Mouse (Mus musculus) bone marrow, adult 2 months (tissue): ENCODE data around the gene Tppp.

ENCODE experiments used
- CTCF ChIP-seq: fragments of 200-500 bp; IDR thresholded peaks from 2 replicates; pipeline ENCODE4 v1.5.1; 2011; ENCODE audit warnings: low read length, control low read depth; ENCODE audit not compliant: control insufficient read depth, insufficient read depth
- POLR2A ChIP-seq: fragments of 200-500 bp; IDR thresholded peaks from 2 replicates; pipeline ENCODE4 v1.6.1; 2011; ENCODE audit warnings: low read depth, mild to moderate bottlenecking, control low read depth, low read length, borderline replicate concordance; ENCODE audit not compliant: control insufficient read depth

GRCm38 (mm10) chr13:74035776-74036175 is 26.6 kb downstream of the Tppp start:
- TF ChIP-seq CTCF (no peak), POLR2A (no peak)
